Mouse (Mus musculus): ENCODE measurements around the gene Tmprss6. TPM values are rescaled to one million over a fixed set of nuclear protein-coding genes. Genes with fewer than 3 reads are reported as not detected.

The Tmprss6 gene
- total RNA-seq, 4 experiments from 2014 or later, result 1.7 to 3.1 (median 2.9) TPM

- no peak for DNase-seq (ENCODE audit: low spot score in 2 of 2)
These were observed 14.9 kb upstream of the Tmprss6 start for GRCm38 (mm10) chr15:78483311-78483710.

GRCm38 (mm10) chr15:78482518-78482917 lies 14.1 kb upstream of the Tmprss6 start:
- DNase-seq (ENCODE audit: low spot score in 2 of 2), result no peak

GRCm38 (mm10) chr15:78481448-78482000 lies 13.1 kb upstream of the Tmprss6 start:
- no peak for DNase-seq (ENCODE audit: low spot score in 2 of 2)

GRCm38 (mm10) chr15:78480991-78481390 lies 12.6 kb upstream of the Tmprss6 start:
- no peak for DNase-seq (ENCODE audit: low spot score in 2 of 2)

GRCm38 (mm10) chr15:78480111-78480510 lies 11.7 kb upstream of the Tmprss6 start:
- DNase-seq (ENCODE audit: low spot score in 2 of 2), result no peak

GRCm38 (mm10) chr15:78479470-78479869 lies 11.0 kb upstream of the Tmprss6 start:
- no peak for DNase-seq (ENCODE audit: low spot score in 2 of 2)

GRCm38 (mm10) chr15:78478073-78478472 lies 9.6 kb upstream of the Tmprss6 start:
- no peak for DNase-seq (ENCODE audit: low spot score in 2 of 2)

- DNase-seq (ENCODE audit: low spot score in 2 of 2), result no peak
These were observed 8.4 kb upstream of the Tmprss6 start for GRCm38 (mm10) chr15:78476878-78477277.

- no peak for DNase-seq (ENCODE audit: low spot score in 2 of 2)
These were observed 7.2 kb upstream of the Tmprss6 start for GRCm38 (mm10) chr15:78475604-78476031.

- DNase-seq (ENCODE audit: low spot score in 2 of 2), result no peak
These were observed 5.0 kb upstream of the Tmprss6 start for GRCm38 (mm10) chr15:78473442-78473841.

- DNase-seq (ENCODE audit: low spot score in 2 of 2), result no peak
These were observed 3.5 kb upstream of the Tmprss6 start for GRCm38 (mm10) chr15:78471902-78472301.

GRCm38 (mm10) chr15:78470495-78471276 lies 2.3 kb upstream of the Tmprss6 start:
- DNase-seq (ENCODE audit: low spot score in 2 of 2), result no peak

GRCm38 (mm10) chr15:78467570-78467969 lies 864 bp downstream of the Tmprss6 start:
- DNase-seq (ENCODE audit: low spot score in 2 of 2), result no peak

GRCm38 (mm10) chr15:78466809-78467208 lies 1.6 kb downstream of the Tmprss6 start:
- DNase-seq (ENCODE audit: low spot score in 2 of 2), result no peak

GRCm38 (mm10) chr15:78462981-78463380 lies 5.5 kb downstream of the Tmprss6 start:
- DNase-seq (ENCODE audit: low spot score in 2 of 2), result no peak

- DNase-seq (ENCODE audit: low spot score in 2 of 2), result no peak
These were observed 11.2 kb downstream of the Tmprss6 start for GRCm38 (mm10) chr15:78457193-78457592.

GRCm38 (mm10) chr15:78456051-78456450 lies 12.4 kb downstream of the Tmprss6 start:
- DNase-seq (ENCODE audit: low spot score in 2 of 2), result no peak

GRCm38 (mm10) chr15:78455168-78455567 lies 13.3 kb downstream of the Tmprss6 start:
- DNase-seq (ENCODE audit: low spot score in 2 of 2), result no peak

- DNase-seq (ENCODE audit: low spot score in 2 of 2), result no peak
These were observed 15.5 kb downstream of the Tmprss6 start for GRCm38 (mm10) chr15:78452929-78453328.

GRCm38 (mm10) chr15:78451201-78451600 lies 17.2 kb downstream of the Tmprss6 start:
- DNase-seq (ENCODE audit: low spot score in 2 of 2), result no peak

GRCm38 (mm10) chr15:78450419-78450768 lies 18.0 kb downstream of the Tmprss6 start:
- DNase-seq (ENCODE audit: low spot score in 2 of 2), result no peak

GRCm38 (mm10) chr15:78449694-78450418 lies 18.6 kb downstream of the Tmprss6 start:
- no peak for DNase-seq (ENCODE audit: low spot score in 2 of 2)
